Mouse (Mus musculus): ENCODE results near the gene Vldlr.

Gene Vldlr

DNA sequence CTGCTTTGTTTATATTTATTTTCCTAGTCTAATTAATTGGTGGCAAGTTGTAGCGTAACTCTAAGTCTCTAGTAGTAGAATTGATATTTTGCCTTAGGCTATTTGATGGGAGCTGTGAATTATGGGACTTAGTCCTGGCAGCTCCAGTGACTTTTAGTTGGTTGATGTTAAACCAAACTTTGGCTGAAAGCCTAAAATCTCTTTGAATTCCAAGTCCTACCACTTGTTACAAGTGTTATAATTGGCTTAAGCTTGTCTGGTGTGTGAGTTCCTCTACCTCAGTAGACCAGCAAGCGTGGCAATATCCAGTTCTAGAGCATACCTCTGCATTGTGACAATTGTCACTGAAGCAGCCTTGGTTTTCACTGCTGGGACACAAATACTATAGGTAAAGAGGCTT lies 17.1 kb downstream of the Vldlr start:
- DNase-seq (ENCODE audit: low spot score in 2 of 2), result no peak

DNA sequence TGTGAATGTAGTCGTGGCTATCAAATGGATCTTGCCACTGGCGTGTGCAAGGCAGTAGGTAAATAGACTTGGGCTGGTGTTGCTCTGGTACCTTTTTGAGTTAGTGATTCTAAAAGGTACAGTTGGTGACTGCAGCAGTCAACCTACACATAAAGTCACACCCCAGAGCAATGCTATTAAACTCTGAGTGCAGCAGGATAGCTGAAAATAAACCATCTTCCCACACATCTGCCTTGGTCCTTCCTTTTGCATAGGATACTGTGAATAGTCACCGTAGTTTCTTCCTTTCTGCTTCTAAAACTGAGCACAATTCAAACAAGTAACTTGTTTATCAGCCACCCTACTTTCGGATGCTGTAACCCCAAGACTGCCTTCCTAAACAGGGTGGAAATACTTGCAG lies 23.6 kb downstream of the Vldlr start:
- DNase-seq (ENCODE audit: low spot score in 2 of 2), result no peak

DNA sequence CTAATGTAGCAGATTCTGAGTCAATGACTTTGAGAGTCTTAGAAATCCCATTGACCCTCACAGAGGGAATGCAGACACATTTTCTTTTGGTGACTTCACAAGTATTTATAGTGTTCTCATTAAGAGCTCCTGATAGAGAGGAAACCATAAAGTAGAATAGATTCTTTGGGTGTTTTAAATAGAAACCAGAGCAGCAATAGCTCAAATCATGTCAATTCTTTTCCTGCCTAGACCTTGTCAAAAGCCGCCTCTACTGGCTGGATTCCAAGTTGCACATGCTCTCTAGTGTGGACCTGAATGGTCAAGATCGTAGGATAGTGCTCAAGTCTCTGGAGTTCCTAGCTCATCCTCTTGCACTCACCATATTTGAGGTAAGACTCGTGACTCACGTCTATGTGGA lies 27.2 kb downstream of the Vldlr start:
- DNase-seq (ENCODE audit: low spot score in 2 of 2), result no peak

- no peak for DNase-seq (ENCODE audit: low spot score in 2 of 2)
Observed at GRCm38 (mm10) chr19:27254756-27255155, 38.5 kb downstream of the Vldlr start.

- DNase-seq (ENCODE audit: low spot score in 2 of 2), result no peak
Observed at GRCm38 (mm10) chr19:27255678-27256077, 39.4 kb downstream of the Vldlr start.

DNA sequence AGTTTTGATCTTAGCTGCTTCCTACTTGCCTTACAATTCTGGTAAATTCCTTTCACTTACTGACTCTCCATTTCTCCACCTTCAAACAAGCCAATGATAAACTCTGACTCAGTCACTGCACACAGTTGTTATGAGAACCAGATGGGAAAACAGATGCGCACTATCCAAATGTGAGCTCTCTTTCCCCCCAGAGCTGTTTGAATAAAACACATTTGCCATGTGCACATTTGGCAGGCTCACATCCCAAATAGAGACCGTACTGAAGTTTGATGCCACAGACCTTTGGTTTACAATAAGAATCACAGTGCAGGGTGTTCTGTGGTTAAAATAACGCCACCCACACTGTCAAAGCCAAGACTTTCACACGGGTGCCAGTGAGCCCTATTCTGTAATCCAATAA lies 43.8 kb downstream of the Vldlr start:
- peak; percentile 52 to 65 for DNase-seq (ENCODE audit: low spot score in 2 of 2)

GRCm38 (mm10) chr19:27260621-27261278 lies 44.5 kb downstream of the Vldlr start:
- no peak for DNase-seq (ENCODE audit: low spot score in 2 of 2)

GRCm38 (mm10) chr19:27262141-27262540 lies 45.9 kb downstream of the Vldlr start:
- no peak for DNase-seq (ENCODE audit: low spot score in 2 of 2)

- peak in 1 of 2 experiments; percentile 22 for DNase-seq (ENCODE audit: low spot score in 2 of 2)
Observed at GRCm38 (mm10) chr19:27273385-27273784, 57.1 kb downstream of the Vldlr start.

- no peak for DNase-seq (ENCODE audit: low spot score in 2 of 2)
Observed at GRCm38 (mm10) chr19:27274382-27274781, 58.1 kb downstream of the Vldlr start.

DNA sequence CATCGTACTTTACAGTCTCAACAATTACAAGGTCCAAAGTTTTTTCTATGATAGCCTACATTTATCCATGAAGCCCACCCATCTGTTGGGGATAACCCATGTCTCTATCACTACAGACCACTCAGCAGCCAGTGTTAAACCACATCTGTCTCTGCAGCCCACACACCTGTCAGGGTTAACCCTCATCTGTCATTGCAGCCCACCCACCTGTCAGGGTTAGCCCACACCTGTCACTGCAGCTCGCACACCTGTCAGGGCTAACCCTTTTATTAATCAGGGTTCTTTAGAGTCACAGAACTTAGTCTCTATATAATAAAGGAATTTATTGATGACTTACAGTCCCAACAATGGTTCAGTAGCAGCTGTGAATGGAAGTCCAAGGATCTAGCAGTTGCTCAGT lies 62.9 kb downstream of the Vldlr start:
- DNase-seq (ENCODE audit: low spot score in 2 of 2), result no peak
